Mouse (Mus musculus) C2C12 (cell line): ENCODE results near the gene Esx1. TPM values are rescaled to one million over a fixed set of nuclear protein-coding genes. Genes with fewer than 3 reads are reported as not detected.

Experiments
- H3K27me3 ChIP-seq: one replicate; pipeline ENCODE4 v1.6.1; 2011; ENCODE audit not compliant: control insufficient read depth, insufficient read depth, insufficient read length
- H3K36me3 ChIP-seq: one replicate; pipeline ENCODE4 v1.6.1; 2011; ENCODE audit not compliant: control insufficient read depth, insufficient read depth
- H3K4me3 ChIP-seq: one replicate; pipeline ENCODE4 v1.5.1; 2011; ENCODE audit warnings: mild to moderate bottlenecking, control low read depth; ENCODE audit not compliant: poor library complexity, insufficient read depth, severe bottlenecking
- H3K79me2 ChIP-seq: one replicate; pipeline ENCODE4 v1.6.1; 2011; ENCODE audit not compliant: control insufficient read depth, insufficient read depth
- H3K79me3 ChIP-seq: one replicate; pipeline ENCODE4 v1.6.1; 2011; ENCODE audit warnings: low read depth, control low read depth
- H3ac ChIP-seq: one replicate; pipeline ENCODE3; 2011; ENCODE audit warnings: low read depth; ENCODE audit not compliant: control insufficient read depth, insufficient read length
- CEBPB ChIP-seq: IDR thresholded peaks from one replicate; pipeline ENCODE4 v1.6.1; 2011; ENCODE audit warnings: low read depth, mild to moderate bottlenecking, control low read depth, moderate library complexity
- CTCF ChIP-seq: IDR thresholded peaks from one replicate; pipeline ENCODE4 v1.5.1; 2011; ENCODE audit not compliant: control insufficient read depth, insufficient read depth, insufficient read length
- FOSL1 ChIP-seq: IDR thresholded peaks from one replicate; pipeline ENCODE4 v1.8.0; 2011; ENCODE audit warnings: mild to moderate bottlenecking, low read length; ENCODE audit not compliant: poor library complexity, insufficient read depth, severe bottlenecking
- MAX ChIP-seq: IDR thresholded peaks from one replicate; pipeline ENCODE4 v1.6.1; 2011; ENCODE audit warnings: mild to moderate bottlenecking, control low read depth
- MYOD1 ChIP-seq: IDR thresholded peaks from one replicate; pipeline ENCODE4 v1.6.1; 2011; ENCODE audit warnings: low read depth; ENCODE audit not compliant: control insufficient read depth, insufficient read length
- MYOG ChIP-seq: IDR thresholded peaks from one replicate; pipeline ENCODE4 v1.6.1; 2011; ENCODE audit not compliant: control insufficient read depth, insufficient read length; ENCODE audit errors: extremely low read depth
- USF1 ChIP-seq: IDR thresholded peaks from one replicate; pipeline ENCODE4 v1.6.1; 2011; ENCODE audit warnings: low read depth, mild to moderate bottlenecking, control low read depth, moderate library complexity
- polyA plus RNA-seq: library from polyadenylated mRNA; unstranded; fragments of >200 nt; fragmentation: generic; extraction: Trizol; gene quantifications from one replicate; pipeline ENCODE4 v1.2.1, GENCODE M21; 2012; ENCODE audit warnings: missing spikeins

The Esx1 gene
- polyA plus RNA-seq, 1 experiment = 0.15 TPM

DNA sequence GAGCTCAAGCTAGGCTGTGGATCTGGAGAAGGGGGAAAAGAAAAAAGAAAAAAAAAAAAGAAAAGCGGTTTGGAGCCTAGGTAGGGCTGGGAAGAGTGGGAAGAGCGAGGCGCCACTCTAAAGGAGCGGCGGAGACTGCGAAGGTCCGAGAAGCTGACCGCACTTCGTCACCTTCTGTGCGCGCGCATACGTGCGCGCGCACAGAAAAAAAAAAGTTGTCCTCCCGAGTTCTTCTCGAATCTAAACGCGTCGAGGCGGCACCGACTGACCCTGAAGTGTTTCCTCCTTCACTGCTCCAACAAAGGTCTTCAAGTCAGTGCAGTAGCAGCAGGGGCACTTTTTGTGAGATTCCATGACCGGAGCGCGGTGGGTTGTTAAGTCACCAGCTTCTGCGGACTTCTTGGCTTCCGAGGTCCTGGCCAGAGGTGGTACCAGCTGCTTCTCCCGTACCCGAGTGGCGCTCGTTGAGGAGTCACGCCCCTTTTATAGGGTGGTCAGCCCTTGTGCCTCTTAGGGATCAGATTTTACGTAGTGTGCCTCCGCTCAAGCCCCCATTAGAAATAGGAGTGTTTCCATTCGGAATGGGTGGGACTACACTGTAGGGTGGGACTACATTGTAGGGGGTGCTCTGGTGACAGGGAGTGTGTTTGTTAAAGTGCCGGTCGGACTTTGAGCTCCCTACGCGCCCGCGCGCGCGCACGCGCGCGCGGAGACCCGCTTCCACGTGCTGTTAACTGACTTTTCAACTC is 2.0 kb downstream of the Esx1 start:
- TF ChIP-seq MYOG = no peak
- no peak for TF ChIP-seq CEBPB
- no peak for TF ChIP-seq CTCF
- TF ChIP-seq USF1 = no peak
- TF ChIP-seq MAX = no peak
- no peak for TF ChIP-seq FOSL1
- TF ChIP-seq MYOD1 = no peak
- no peak overlapping the region for H3K4me3 ChIP-seq

DNA sequence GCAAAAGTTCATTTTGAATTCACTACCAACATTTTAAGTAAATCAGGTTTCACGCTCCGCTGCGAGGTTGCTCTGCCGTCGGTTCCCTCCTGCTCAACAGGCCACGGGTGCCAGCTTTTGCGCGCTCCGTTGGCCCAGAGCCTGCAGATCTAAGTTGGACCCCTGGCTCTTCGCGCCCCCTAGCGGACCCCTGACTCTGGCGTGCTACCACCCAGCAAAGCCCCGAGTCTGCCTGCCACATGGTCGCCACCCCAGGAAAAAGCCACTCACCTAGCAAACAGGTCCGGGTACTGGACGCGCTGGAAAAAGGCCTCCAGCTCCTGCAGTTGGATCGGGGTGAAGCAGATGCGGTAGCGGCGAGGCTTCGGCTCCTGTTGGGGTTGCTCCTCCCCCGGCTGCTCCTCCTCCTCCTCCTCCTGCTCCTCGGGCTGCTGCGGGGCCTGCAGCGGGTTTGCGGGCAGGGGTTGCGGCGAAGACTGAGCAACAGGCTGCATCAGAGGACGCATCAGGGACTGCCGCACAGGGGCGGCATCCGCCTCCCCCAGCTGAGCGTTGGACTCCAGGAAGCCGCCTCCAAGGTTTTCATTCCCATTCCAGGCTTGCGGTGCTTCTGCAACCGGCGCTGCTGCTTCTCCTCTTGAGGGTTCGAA is 3.7 kb downstream of the Esx1 start:
- no peak overlapping the region for H3ac ChIP-seq
- H3K79me2 ChIP-seq = no peaks in the 10 kb centered on the region
- TF ChIP-seq FOSL1 = no peak
- no peak for TF ChIP-seq MYOD1
- TF ChIP-seq MAX = no peak
- TF ChIP-seq USF1 = no peak
- TF ChIP-seq MYOG = no peak
- no peak for TF ChIP-seq CEBPB
- no peak for TF ChIP-seq CTCF
- H3K4me3 ChIP-seq = no peak overlapping the region
- H3K36me3 ChIP-seq = no peaks in the 10 kb centered on the region
- peaks cover 20% of the 10 kb centered on the region for H3K27me3 ChIP-seq
- H3K79me3 ChIP-seq = no peaks in the 10 kb centered on the region

More for the DNA sequence above, 2.0 kb downstream of the Esx1 start:
- Histone ChIP-seq H3K27me3 (peaks cover 20% of the 10 kb centered on the region), H3K36me3 (no peaks in the 10 kb centered on the region), H3ac (no peak overlapping the region), H3K79me3 (no peaks in the 10 kb centered on the region), H3K79me2 (no peaks in the 10 kb centered on the region)

DNA sequence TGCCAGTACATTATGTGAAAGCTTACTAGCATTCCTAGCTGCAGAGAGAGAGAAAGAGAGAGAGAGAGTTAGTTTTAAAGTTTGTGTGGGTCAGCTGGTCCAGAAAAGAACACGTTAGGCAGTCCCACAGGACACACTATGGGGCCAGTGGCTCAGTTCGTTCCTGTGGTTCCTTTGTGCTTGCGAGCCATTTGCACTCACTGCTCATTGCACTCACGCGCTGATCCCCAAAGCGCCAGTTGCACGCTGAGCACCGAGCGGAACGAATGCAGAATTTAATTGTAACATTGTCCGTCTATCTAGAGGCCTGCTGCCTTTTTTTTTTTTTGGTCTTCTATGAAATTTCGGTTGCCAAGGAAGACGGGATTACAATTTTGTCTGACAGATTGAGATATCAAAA is 15.4 kb downstream of the Esx1 start:
- Histone ChIP-seq H3K79me2 (no peaks in the 10 kb centered on the region), H3K36me3 (no peaks in the 10 kb centered on the region), H3K4me3 (no peak overlapping the region), H3K27me3 (peaks cover 8% of the 10 kb centered on the region), H3K79me3 (no peaks in the 10 kb centered on the region), H3ac (no peak overlapping the region)
- TF ChIP-seq MYOD1 = no peak
- no peak for TF ChIP-seq MYOG
- no peak for TF ChIP-seq MAX
- TF ChIP-seq CEBPB = no peak
- TF ChIP-seq FOSL1 = no peak
- no peak for TF ChIP-seq CTCF
- TF ChIP-seq USF1 = no peak

DNA sequence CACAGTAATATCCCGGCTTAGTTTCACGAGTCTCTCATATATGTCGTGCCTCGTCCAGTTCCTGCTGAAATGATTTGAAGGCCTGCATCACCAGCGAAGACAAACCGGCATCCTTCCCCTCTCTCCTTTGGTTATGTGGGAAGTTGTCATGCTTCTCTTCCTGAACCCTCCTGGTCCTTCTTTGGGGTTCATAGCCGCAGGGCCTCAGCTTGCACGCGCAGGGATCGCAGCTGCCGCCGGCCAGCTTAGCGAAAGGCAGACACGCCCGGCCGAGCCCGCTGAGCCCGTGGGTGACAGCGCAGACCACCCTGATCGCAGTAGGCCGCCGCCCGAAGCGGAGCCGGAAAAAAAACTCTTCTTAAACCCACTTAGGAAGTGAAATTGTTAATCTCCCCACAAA is 17.4 kb downstream of the Esx1 start:
- Histone ChIP-seq H3K79me3 (no peaks in the 10 kb centered on the region), H3K79me2 (no peaks in the 10 kb centered on the region), H3K36me3 (no peaks in the 10 kb centered on the region), H3ac (no peak overlapping the region), H3K27me3 (peaks cover 8% of the 10 kb centered on the region), H3K4me3 (no peak overlapping the region)
- TF ChIP-seq FOSL1 (no peak), MYOG (no peak), USF1 (no peak), CTCF (no peak), MYOD1 (no peak), MAX (no peak), CEBPB (no peak)

Other genes with a start within 250 kb of the Esx1 start
- not detected for gene H2bfm, start 194.8 kb downstream of the Esx1 start, polyA plus RNA-seq
- gene Tmsb15b2, start 146.6 kb downstream of the Esx1 start, polyA plus RNA-seq = not detected
- 0.07 TPM for gene Tmsb15l, start 145.2 kb downstream of the Esx1 start, polyA plus RNA-seq
- not detected for gene Tmsb15b1, start 145.2 kb downstream of the Esx1 start, polyA plus RNA-seq
- 0.04 TPM for gene Zcchc18, start 128.9 kb downstream of the Esx1 start, polyA plus RNA-seq
- gene Slc25a53, start 83.8 kb downstream of the Esx1 start, polyA plus RNA-seq = 1.6 TPM
- gene Fam199x, start 72.5 kb downstream of the Esx1 start, polyA plus RNA-seq = 0.97 TPM